Mouse (Mus musculus): ENCODE results near the gene Optn. TPM values are rescaled to one million over a fixed set of nuclear protein-coding genes. Genes with fewer than 3 reads are reported as not detected.

Gene Optn
- polyA plus RNA-seq, 1 experiment from 2014 or later = 24.3 TPM

DNA sequence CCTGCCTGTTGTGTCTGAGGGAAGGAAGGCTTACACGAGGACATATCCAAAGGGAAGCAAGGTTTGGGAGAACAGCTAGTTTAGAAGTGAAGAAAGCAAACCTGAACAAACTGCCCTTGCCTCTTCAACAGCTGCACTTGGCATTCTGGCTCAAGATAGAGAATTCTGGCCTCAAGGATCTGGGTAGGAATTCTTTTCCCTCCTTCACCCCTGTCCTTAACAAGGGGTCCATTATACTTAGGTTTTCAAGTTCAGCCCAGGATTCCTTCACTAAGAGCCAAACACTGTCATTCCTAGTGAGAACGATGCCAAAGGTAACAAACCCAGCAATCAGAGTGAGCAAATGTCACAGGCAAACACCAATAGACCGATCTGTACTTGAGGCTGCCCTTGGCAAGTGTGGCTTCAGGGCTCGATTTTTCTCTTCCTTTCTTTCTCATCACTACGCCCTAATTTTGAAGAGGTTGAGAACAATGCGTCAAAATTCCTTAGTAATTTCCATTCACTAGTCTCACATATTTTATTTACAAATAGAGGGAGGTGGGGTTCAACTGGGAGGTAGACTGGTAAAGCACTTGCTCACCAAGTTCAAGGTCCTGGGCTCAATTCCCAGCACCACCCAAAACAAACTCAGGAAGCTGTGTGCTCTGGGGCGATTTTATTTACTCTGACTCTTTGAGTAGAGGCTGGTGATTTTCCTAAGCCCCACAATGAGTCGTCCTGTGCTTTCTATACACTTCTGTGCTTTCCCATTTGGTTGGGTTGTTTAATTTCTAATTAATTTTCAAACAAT is 76.3 kb downstream of the Optn start:
- H3K36me3 ChIP-seq (ENCODE audit: control insufficient read depth, insufficient read depth, low read length) = no peaks in the 10 kb centered on the region
- no peak overlapping the region for H3K9ac ChIP-seq (ENCODE audit: low read depth, low read length)
- H3K27me3 ChIP-seq (ENCODE audit: control insufficient read depth, insufficient read depth, low read depth, low read length) = no peaks in the 10 kb centered on the region
- H3K9me3 ChIP-seq (replicated peaks; ENCODE audit: control insufficient read depth, low read length, poor library complexity, severe bottlenecking) = no peaks in the 10 kb centered on the region
- H3K27ac ChIP-seq (ENCODE audit: low read length) = no peak overlapping the region
- no peak overlapping the region for H3K4me3 ChIP-seq (ENCODE audit: low read depth, low read length)
- 83% methylated on average over 8 of the region's 8 CpGs for WGBS
- no peak for ATAC-seq
- no peaks in the 10 kb centered on the region for H3K4me1 ChIP-seq (ENCODE audit: control insufficient read depth, insufficient read depth, low read length)
- H3K4me2 ChIP-seq (ENCODE audit: low read length) = no peak overlapping the region

DNA sequence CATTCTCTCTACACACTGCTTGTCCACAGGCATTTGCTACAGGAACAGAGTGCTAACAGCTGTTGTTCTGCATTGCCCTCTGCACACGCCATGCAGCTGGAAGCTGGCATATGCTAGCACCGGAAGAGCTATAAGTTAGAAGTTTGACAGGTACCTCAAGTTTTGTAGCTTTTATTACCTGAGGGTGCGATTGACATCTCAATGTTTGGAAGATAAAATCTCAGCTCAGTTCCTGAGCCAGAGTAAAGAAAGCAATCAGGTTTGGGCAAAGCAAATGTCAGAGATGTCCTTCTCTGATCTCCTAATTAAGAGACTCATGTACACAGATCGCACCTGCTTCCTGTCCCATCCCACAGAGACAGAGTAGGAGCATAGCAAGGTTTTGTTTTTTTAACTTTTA is 77.1 kb downstream of the Optn start:
- Histone ChIP-seq H3K4me1 (ENCODE audit: control insufficient read depth, insufficient read depth, low read length) (no peaks in the 10 kb centered on the region), H3K27me3 (ENCODE audit: control insufficient read depth, insufficient read depth, low read depth, low read length) (no peaks in the 10 kb centered on the region), H3K36me3 (ENCODE audit: control insufficient read depth, insufficient read depth, low read length) (no peaks in the 10 kb centered on the region), H3K4me3 (ENCODE audit: low read depth, low read length) (no peak overlapping the region), H3K9me3 (replicated peaks; ENCODE audit: control insufficient read depth, low read length, poor library complexity, severe bottlenecking) (no peaks in the 10 kb centered on the region), H3K27ac (ENCODE audit: low read length) (no peak overlapping the region), H3K4me2 (ENCODE audit: low read length) (no peak overlapping the region), H3K9ac (ENCODE audit: low read depth, low read length) (no peak overlapping the region)
- ATAC-seq = no peak
- WGBS = 96% methylated on average over 4 of the region's 4 CpGs

DNA sequence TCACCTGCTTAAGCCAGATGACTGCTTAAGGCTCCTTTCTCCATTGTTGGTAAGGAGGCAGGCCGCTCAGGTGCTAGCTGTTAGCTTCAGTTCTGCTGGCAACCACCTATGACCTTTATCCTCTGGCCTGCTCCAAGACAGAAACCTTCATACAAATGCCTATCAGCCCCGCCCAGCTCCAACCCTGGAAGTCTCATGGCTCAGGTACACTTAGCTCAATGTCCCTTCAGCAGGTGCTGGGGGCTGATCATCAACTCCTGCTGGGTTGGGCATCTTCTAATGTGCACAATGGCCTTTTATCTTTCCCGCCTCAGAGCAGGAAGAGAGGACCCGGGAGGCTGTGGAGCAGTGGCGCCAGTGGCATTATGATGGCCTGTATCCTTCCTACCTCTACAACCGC is 78.9 kb downstream of the Optn start:
- H3K9ac ChIP-seq (ENCODE audit: low read depth, low read length) = no peak overlapping the region
- H3K9me3 ChIP-seq (replicated peaks; ENCODE audit: control insufficient read depth, low read length, poor library complexity, severe bottlenecking) = no peaks in the 10 kb centered on the region
- no peak overlapping the region for H3K4me2 ChIP-seq (ENCODE audit: low read length)
- no peak overlapping the region for H3K4me3 ChIP-seq (ENCODE audit: low read depth, low read length)
- H3K36me3 ChIP-seq (ENCODE audit: control insufficient read depth, insufficient read depth, low read length) = no peaks in the 10 kb centered on the region
- no peak overlapping the region for H3K27ac ChIP-seq (ENCODE audit: low read length)
- no peaks in the 10 kb centered on the region for H3K27me3 ChIP-seq (ENCODE audit: control insufficient read depth, insufficient read depth, low read depth, low read length)
- H3K4me1 ChIP-seq (ENCODE audit: control insufficient read depth, insufficient read depth, low read length) = no peaks in the 10 kb centered on the region
- ATAC-seq = no peak
- 81% methylated on average over 6 of the region's 6 CpGs for WGBS

DNA sequence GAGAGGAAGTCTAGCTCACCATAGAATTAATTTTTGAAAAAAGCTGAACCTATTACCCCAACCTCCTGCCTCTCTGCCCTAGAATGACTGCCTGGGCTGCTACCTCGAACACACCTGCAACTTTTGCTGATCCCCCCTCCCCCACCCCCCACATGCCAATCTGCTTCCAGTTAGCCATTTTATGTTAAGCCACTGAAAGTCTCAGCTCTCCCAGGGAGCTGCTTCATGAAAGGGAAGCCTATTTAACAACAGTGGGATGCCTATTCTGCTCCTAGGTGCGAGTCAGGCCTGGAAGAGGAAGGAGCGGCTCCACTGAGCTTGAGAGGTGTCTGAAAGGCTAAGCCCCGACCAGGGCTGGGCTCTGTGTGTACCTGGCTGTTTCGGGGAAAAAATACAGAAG is 79.9 kb downstream of the Optn start:
- no peak for ATAC-seq
- no peak overlapping the region for H3K4me2 ChIP-seq (ENCODE audit: low read length)
- H3K4me1 ChIP-seq (ENCODE audit: control insufficient read depth, insufficient read depth, low read length) = no peaks in the 10 kb centered on the region
- H3K4me3 ChIP-seq (ENCODE audit: low read depth, low read length) = no peak overlapping the region
- H3K9me3 ChIP-seq (replicated peaks; ENCODE audit: control insufficient read depth, low read length, poor library complexity, severe bottlenecking) = no peaks in the 10 kb centered on the region
- no peak overlapping the region for H3K9ac ChIP-seq (ENCODE audit: low read depth, low read length)
- no peaks in the 10 kb centered on the region for H3K27me3 ChIP-seq (ENCODE audit: control insufficient read depth, insufficient read depth, low read depth, low read length)
- H3K27ac ChIP-seq (ENCODE audit: low read length) = no peak overlapping the region
- WGBS = 21% methylated on average over 5 of the region's 5 CpGs
- no peaks in the 10 kb centered on the region for H3K36me3 ChIP-seq (ENCODE audit: control insufficient read depth, insufficient read depth, low read length)

DNA sequence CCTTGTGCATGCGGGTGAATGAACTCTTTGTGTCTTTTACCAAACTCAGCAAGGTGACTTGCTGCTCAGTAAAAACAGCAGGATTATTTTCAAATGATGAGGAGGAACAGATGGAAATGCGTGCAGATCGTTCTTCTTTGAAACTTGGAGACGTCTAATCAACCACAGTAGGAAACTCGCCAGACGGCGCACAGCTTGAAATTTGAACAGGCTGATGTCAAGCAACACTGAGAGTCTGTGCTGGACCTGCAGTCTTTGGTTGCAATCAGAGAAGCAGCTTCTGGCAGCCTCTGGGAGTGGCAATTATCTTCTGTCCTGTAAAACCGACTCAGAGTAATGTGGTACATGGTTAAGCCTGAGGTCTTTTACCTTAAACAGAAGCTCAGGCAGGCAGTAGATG is 85.8 kb downstream of the Optn start:
- Histone ChIP-seq H3K9me3 (replicated peaks; ENCODE audit: control insufficient read depth, low read length, poor library complexity, severe bottlenecking) (no peaks in the 10 kb centered on the region), H3K4me3 (ENCODE audit: low read depth, low read length) (no peak overlapping the region), H3K4me2 (ENCODE audit: low read length) (no peak overlapping the region), H3K9ac (ENCODE audit: low read depth, low read length) (no peak overlapping the region), H3K27ac (ENCODE audit: low read length) (no peak overlapping the region), H3K36me3 (ENCODE audit: control insufficient read depth, insufficient read depth, low read length) (no peaks in the 10 kb centered on the region), H3K4me1 (ENCODE audit: control insufficient read depth, insufficient read depth, low read length) (no peaks in the 10 kb centered on the region), H3K27me3 (ENCODE audit: control insufficient read depth, insufficient read depth, low read depth, low read length) (no peaks in the 10 kb centered on the region)
- 29% methylated on average over 8 of the region's 8 CpGs for WGBS
- no peak for ATAC-seq

DNA sequence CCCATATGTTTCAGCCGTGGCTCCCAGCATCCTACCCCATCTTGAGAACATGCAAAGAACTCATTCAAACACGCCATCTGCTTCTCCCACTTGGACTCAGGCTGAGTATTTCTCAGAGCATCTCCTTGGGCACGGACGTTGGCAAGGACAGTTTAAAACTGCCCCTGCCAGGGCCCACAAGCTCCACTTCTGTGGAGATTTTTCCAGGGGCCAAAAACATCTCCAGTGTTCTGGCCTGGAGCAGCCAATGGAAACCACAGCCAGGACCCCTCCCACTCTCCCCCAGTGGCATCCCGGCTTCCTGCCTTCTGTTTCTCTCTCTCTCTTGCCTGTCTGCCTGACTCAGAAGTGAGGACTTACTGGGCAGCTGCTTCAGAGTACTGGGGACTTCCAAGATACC is 88.0 kb downstream of the Optn start, which contains the start of gene Ucma:
Gene Ucma (plus strand): TSS at position 316 of the 400 bp plus-strand sequence.
- Histone ChIP-seq H3K4me2 (ENCODE audit: low read length) (no peak within 1 kb of the TSS), H3K9me3 (replicated peaks; ENCODE audit: control insufficient read depth, low read length, poor library complexity, severe bottlenecking) (no peaks in the 10 kb centered on the region), H3K4me1 (ENCODE audit: control insufficient read depth, insufficient read depth, low read length) (no peaks in the 10 kb centered on the region), H3K36me3 (ENCODE audit: control insufficient read depth, insufficient read depth, low read length) (no peaks in the 10 kb centered on the region), H3K27ac (ENCODE audit: low read length) (no peak within 1 kb of the TSS), H3K27me3 (ENCODE audit: control insufficient read depth, insufficient read depth, low read depth, low read length) (no peaks in the 10 kb centered on the region), H3K9ac (ENCODE audit: low read depth, low read length) (no peak within 1 kb of the TSS), H3K4me3 (ENCODE audit: low read depth, low read length) (no peak within 1 kb of the TSS)
- WGBS = 68% methylated on average over 5 of the region's 5 CpGs
- ATAC-seq = no peak

Other genes with a start within 250 kb of the Optn start
- gene Sephs1, start 182.5 kb downstream of the Optn start, polyA plus RNA-seq (2015; fragmentation: Nextera tagmentation; extraction: Ambion mirVana) = 50.9 and 52.7 TPM in 2 replicates
- gene Phyh, start 145.0 kb downstream of the Optn start, polyA plus RNA-seq (2015; fragmentation: Nextera tagmentation; extraction: Ambion mirVana) = 83.4 and 99.9 TPM in 2 replicates
- 0.33 and 0.81 TPM in 2 replicates for gene Ucma, start 87.9 kb downstream of the Optn start, polyA plus RNA-seq (2015; fragmentation: Nextera tagmentation; extraction: Ambion mirVana)
- 3.0 and 3.4 TPM in 2 replicates for gene Mcm10, start 51.3 kb downstream of the Optn start, polyA plus RNA-seq (2015; fragmentation: Nextera tagmentation; extraction: Ambion mirVana)
- 6.0 and 6.6 TPM in 2 replicates for gene Ccdc3, start 73.7 kb upstream of the Optn start, polyA plus RNA-seq (2015; fragmentation: Nextera tagmentation; extraction: Ambion mirVana)

Data from midbrain, embryonic 16.5 days (tissue).